21 mouse cellular contexts compared by ENCODE assay signal in the genomic region with DNA sequence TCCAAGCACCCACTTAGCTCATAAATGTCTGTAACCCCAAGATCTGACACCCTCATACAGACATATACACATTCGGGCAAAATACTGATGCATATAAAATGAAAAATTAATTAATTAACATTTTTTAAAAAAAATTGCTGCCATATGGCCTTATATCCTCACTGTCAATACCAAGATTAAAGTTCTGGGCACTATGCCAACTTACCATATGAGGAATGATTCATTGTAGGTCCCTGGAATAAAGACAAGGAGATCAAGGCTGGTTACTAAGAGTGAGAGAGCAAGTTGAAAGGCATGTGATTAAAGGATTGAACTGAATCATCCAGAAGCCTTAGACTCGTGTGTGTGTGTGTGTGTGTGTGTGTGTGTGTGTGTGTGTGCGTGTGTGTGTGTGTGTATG. TPM values are rescaled to one million over a fixed set of nuclear protein-coding genes. Genes with fewer than 3 reads are reported as not detected.
DNase-seq lines count a peak whose midpoint lies in the region; ATAC-seq and TF ChIP-seq lines count a peak whose summit lies in the region.
"Had no signal": no experiment of that assay in that cellular context is flagged by ENCODE, and none has a peak within 500 bp of the region (broad histone marks: within the 10 kb centered on the region; RNA-seq: fewer than 3 reads in every experiment).

No protein-coding gene starts in this region.

- no peaks in the 10 kb centered on the region for H3K36me3 ChIP-seq in hindbrain, postnatal 0 days (ENCODE audit: insufficient read depth, low read length)
- H3K36me3 ChIP-seq in hindbrain, embryonic 12.5 days, result no peaks in the 10 kb centered on the region
- H3K36me3 ChIP-seq in liver, embryonic 12.5 days, result no peaks in the 10 kb centered on the region
- H3K36me3 ChIP-seq: heart, embryonic 15.5 days; liver, embryonic 13.5 days; midbrain, embryonic 10.5 days; neural tube, embryonic 15.5 days had no signal

- no peak overlapping the region for H3K4me2 ChIP-seq in hindbrain, postnatal 0 days (ENCODE audit: low read depth, low read length)
- no peak overlapping the region for H3K4me2 ChIP-seq in hindbrain, embryonic 12.5 days (replicated peaks)
- no peak overlapping the region for H3K4me2 ChIP-seq in liver, embryonic 12.5 days
- H3K4me2 ChIP-seq: heart, embryonic 15.5 days; liver, embryonic 13.5 days; neural tube, embryonic 15.5 days had no signal

- no peak overlapping the region for H3K9ac ChIP-seq in hindbrain, postnatal 0 days (replicated peaks; ENCODE audit: low read length)
- H3K9ac ChIP-seq in hindbrain, embryonic 12.5 days, result no peak overlapping the region
- H3K9ac ChIP-seq in liver, embryonic 12.5 days, result no peak overlapping the region
- H3K9ac ChIP-seq: heart, embryonic 15.5 days; liver, embryonic 13.5 days; neural tube, embryonic 15.5 days had no signal

- WGBS in hindbrain, postnatal 0 days, result 29% methylated on average over 3 of the region's 3 CpGs
- 71% methylated on average over 2 of the region's 3 CpGs for WGBS in hindbrain, embryonic 12.5 days
- WGBS in liver, embryonic 12.5 days (ENCODE audit: insufficient replicate concordance), result 47% methylated on average over 3 of the region's 3 CpGs

- H3K27ac ChIP-seq in hindbrain, postnatal 0 days, result no peak overlapping the region
- H3K27ac ChIP-seq in hindbrain, embryonic 12.5 days, result no peak overlapping the region
- no peak overlapping the region for H3K27ac ChIP-seq in liver, embryonic 12.5 days
- H3K27ac ChIP-seq: heart, adult 2 months; heart, embryonic 15.5 days; liver, embryonic 13.5 days; midbrain, embryonic 10.5 days; neural tube, embryonic 15.5 days had no signal

- TF ChIP-seq CTCF in hindbrain, postnatal 0 days (IDR thresholded peaks at IDR 0.05; ENCODE audit: low read depth), result no peak

- H3K27me3 ChIP-seq in hindbrain, postnatal 0 days (ENCODE audit: insufficient read depth, low read length), result no peaks in the 10 kb centered on the region
- peaks cover 16% of the 10 kb centered on the region for H3K27me3 ChIP-seq in hindbrain, embryonic 12.5 days
- H3K27me3 ChIP-seq in liver, embryonic 12.5 days (replicated peaks), result 0 out of 2 replicates have a peak, but pooled peaks cover 5% of the 10 kb centered on the region
- H3K27me3 ChIP-seq: heart, embryonic 15.5 days; liver, embryonic 13.5 days had no signal

- H3K4me3 ChIP-seq in hindbrain, postnatal 0 days (ENCODE audit: low read length), result no peak overlapping the region
- H3K4me3 ChIP-seq in hindbrain, embryonic 12.5 days, result no peak overlapping the region
- no peak overlapping the region for H3K4me3 ChIP-seq in liver, embryonic 12.5 days
- H3K4me3 ChIP-seq: heart, adult 2 months; heart, embryonic 15.5 days; liver, embryonic 13.5 days; midbrain, embryonic 10.5 days; myocyte; neural tube, embryonic 15.5 days had no signal

- no peaks in the 10 kb centered on the region for H3K9me3 ChIP-seq in hindbrain, postnatal 0 days (ENCODE audit: low read length)
- H3K9me3 ChIP-seq in hindbrain, embryonic 12.5 days (replicated peaks), result no peaks in the 10 kb centered on the region
- no peaks in the 10 kb centered on the region for H3K9me3 ChIP-seq in liver, embryonic 12.5 days (replicated peaks)
- H3K9me3 ChIP-seq: heart, embryonic 15.5 days; liver, embryonic 13.5 days; midbrain, embryonic 10.5 days; neural tube, embryonic 15.5 days had no signal

- peak; percentile 8 for DNase-seq in adrenal gland, postnatal 10 days
- DNase-seq in adrenal gland, postnatal 4 days (ENCODE audit: low spot score in 2 of 2), result no peak
- DNase-seq in hindbrain, postnatal 0 days (ENCODE audit: low spot score), result peak; percentile 42
- DNase-seq in 3134 (ENCODE audit: extremely low read depth, insufficient read length, low spot score), result peak; percentile 13
- peak; percentile 69 for DNase-seq in brain, adult 2 months (ENCODE audit: low read depth, low spot score)
- DNase-seq in urinary bladder, adult 18-20 months (ENCODE audit: low spot score in 2 of 2), result no peak
- DNase-seq: B cell, adult 2 months; gastrocnemius, postnatal 14 days; heart, adult 2 months; kidney, adult 8-10 months; kidney, postnatal 36 days; left cerebral cortex, postnatal 4 days; liver, embryonic 13.5 days; right cerebral cortex, adult 18-20 months; thymus, adult 2 months had no signal

- H3K4me1 ChIP-seq in hindbrain, postnatal 0 days (ENCODE audit: insufficient read depth, low read length), result no peaks in the 10 kb centered on the region
- no peaks in the 10 kb centered on the region for H3K4me1 ChIP-seq in hindbrain, embryonic 12.5 days
- no peaks in the 10 kb centered on the region for H3K4me1 ChIP-seq in liver, embryonic 12.5 days
- H3K4me1 ChIP-seq: heart, embryonic 15.5 days; liver, embryonic 13.5 days; midbrain, embryonic 10.5 days; neural tube, embryonic 15.5 days had no signal

- no peak; the same call in 1 of the 2 replicates for ATAC-seq in hindbrain, postnatal 0 days
- ATAC-seq in hindbrain, embryonic 12.5 days (ENCODE audit: low FRiP score), result no peak
- ATAC-seq in liver, embryonic 12.5 days, result no peak

RNA-seq across cellular contexts. Expression of a gene that starts 7.6 kb away (rescaled TPM):
- 10 to 100 TPM; 22.3 to 29.3 TPM for total RNA-seq in adrenal gland, postnatal 10 days (2021)
- total RNA-seq in adrenal gland, postnatal 4 days (2021), result 10 to 100 TPM; 40.1 to 40.5 TPM
- 14.0 and 15.5 TPM in 2 replicates for total RNA-seq in hindbrain, postnatal 0 days (2014; rRNA removed)
- 7.4 and 7.9 TPM in 2 replicates for polyA plus RNA-seq in hindbrain, postnatal 0 days (2015; fragmentation: Nextera tagmentation; extraction: Ambion mirVana)
- 20.0 and 20.3 TPM in 2 replicates for polyA plus RNA-seq in hindbrain, embryonic 12.5 days (2016; fragmentation: Nextera tagmentation; extraction: Ambion mirVana)
- polyA plus RNA-seq in liver, embryonic 12.5 days (2016; fragmentation: Nextera tagmentation; extraction: Ambion mirVana), result 12.5 and 12.8 TPM in 2 replicates

Comparison
In these comparisons a context has a peak if more than half of its experiments do, and no peak if none do; other contexts are left out.
1. DNase-seq: peak in adrenal gland, postnatal 10 days (single experiment), hindbrain, postnatal 0 days (single experiment), 3134 (single experiment) and brain, adult 2 months (single experiment); none in adrenal gland, postnatal 4 days (0 of 2) and urinary bladder, adult 18-20 months (0 of 2).